Mouse (Mus musculus) liver, embryonic 16.5 days (tissue): ENCODE measurements around the gene Lamtor4. TPM values are rescaled to one million over a fixed set of nuclear protein-coding genes. Genes with fewer than 3 reads are reported as not detected.

Experiments
- ATAC-seq: fragments of 200-750 bp; cut with Nextera tagmentation; 2 replicates; pipeline ENCODE4 v1.8.0; 2017; ENCODE audit warnings: low read depth, mild to moderate bottlenecking, moderate number of reproducible peaks, moderate library complexity
- H3K27ac ChIP-seq: fragments of 300-500 bp; sonication (generic); 2 replicates; pipeline ENCODE4 v1.5.1; 2014; ENCODE audit warnings: mild to moderate bottlenecking, low read length
- H3K27me3 ChIP-seq: fragments of 300-500 bp; sonication (generic); 2 replicates; pipeline ENCODE4 v1.6.1; 2014; ENCODE audit warnings: low read depth, low read length, mixed read lengths; ENCODE audit not compliant: control insufficient read depth, insufficient read depth
- H3K36me3 ChIP-seq: fragments of 300-500 bp; sonication (generic); 2 replicates; pipeline ENCODE4 v1.6.1; 2014; ENCODE audit warnings: mild to moderate bottlenecking; ENCODE audit not compliant: control insufficient read depth, insufficient read depth
- H3K4me1 ChIP-seq: fragments of 300-500 bp; sonication (generic); 2 replicates; pipeline ENCODE4 v1.6.1; 2014; ENCODE audit warnings: low read depth, low read length, mixed read lengths; ENCODE audit not compliant: control insufficient read depth
- H3K4me2 ChIP-seq: fragments of 300-500 bp; sonication (generic); 2 replicates; pipeline ENCODE4 v1.6.1; 2014; ENCODE audit warnings: low read depth, low read length, mixed read lengths
- H3K4me3 ChIP-seq: fragments of 300-500 bp; sonication (generic); 2 replicates; pipeline ENCODE4 v1.5.1; 2014; ENCODE audit warnings: low read depth, mild to moderate bottlenecking, low read length
- H3K9ac ChIP-seq: fragments of 300-500 bp; sonication (generic); 2 replicates; pipeline ENCODE4 v1.6.1; 2014; ENCODE audit warnings: low read depth, low read length
- H3K9me3 ChIP-seq: fragments of 300-500 bp; sonication (generic); replicated peaks from 2 replicates; pipeline ENCODE4 v1.6.1; 2016; ENCODE audit warnings: low read length; ENCODE audit not compliant: control insufficient read depth
- WGBS: fragments of 180-500 bp; shearing (Covaris S2); extraction: QIAGEN DNeasy Blood & Tissue Kit; methylation state at CpG from one replicate; pipeline ENCODE4 v1.1.7; 2014; ENCODE audit not compliant: insufficient replicate concordance; 5-methylcytosine and 5-hydroxymethylcytosine counted together
- polyA plus RNA-seq: library from polyadenylated mRNA; unstranded; fragments of >200 nt; fragmentation: Nextera tagmentation; extraction: Ambion mirVana; gene quantifications from 2 replicates; pipeline ENCODE4 v1.2.1, GENCODE M21; 2015

Gene Lamtor4
- polyA plus RNA-seq, 1 experiment from 2014 or later = 31.7 TPM

DNA sequence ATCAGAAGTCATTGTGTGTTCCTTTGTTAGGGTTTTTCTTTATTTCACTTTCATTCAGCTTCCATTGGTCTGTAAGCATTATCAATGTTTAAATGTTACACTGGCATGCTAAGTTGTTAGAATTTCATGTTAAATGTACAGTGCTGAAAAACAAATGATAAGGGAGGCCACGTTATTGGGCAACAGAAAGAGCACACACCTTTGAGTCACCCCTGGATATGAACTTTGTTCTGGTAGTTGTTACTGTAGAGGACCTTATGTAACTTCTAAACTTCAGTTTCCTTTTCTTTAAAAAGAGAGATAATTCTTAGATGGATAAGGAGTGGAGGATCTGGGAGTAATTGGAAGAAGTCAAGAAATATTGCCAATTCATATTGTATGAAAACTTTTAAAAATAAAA, 36.4 kb downstream of the Lamtor4 start:
- ATAC-seq = no peak
- no peaks in the 10 kb centered on the region for H3K4me1 ChIP-seq
- 34% methylated on average over 1 of the region's 1 CpGs for WGBS
- no peak overlapping the region for H3K4me3 ChIP-seq
- no peak overlapping the region for H3K9ac ChIP-seq
- no peak overlapping the region for H3K27ac ChIP-seq
- no peak overlapping the region for H3K4me2 ChIP-seq
- no peaks in the 10 kb centered on the region for H3K9me3 ChIP-seq
- no peaks in the 10 kb centered on the region for H3K27me3 ChIP-seq
- no peaks in the 10 kb centered on the region for H3K36me3 ChIP-seq

GRCm38 (mm10) chr5:138294158-138294557, 38.9 kb downstream of the Lamtor4 start:
- no peak for ATAC-seq
- H3K4me1 ChIP-seq = no peaks in the 10 kb centered on the region
- no peaks in the 10 kb centered on the region for H3K9me3 ChIP-seq
- H3K4me2 ChIP-seq = no peak overlapping the region
- no peak overlapping the region for H3K9ac ChIP-seq
- H3K27me3 ChIP-seq = no peaks in the 10 kb centered on the region
- no peak overlapping the region for H3K27ac ChIP-seq
- no peaks in the 10 kb centered on the region for H3K36me3 ChIP-seq
- no peak overlapping the region for H3K4me3 ChIP-seq

DNA sequence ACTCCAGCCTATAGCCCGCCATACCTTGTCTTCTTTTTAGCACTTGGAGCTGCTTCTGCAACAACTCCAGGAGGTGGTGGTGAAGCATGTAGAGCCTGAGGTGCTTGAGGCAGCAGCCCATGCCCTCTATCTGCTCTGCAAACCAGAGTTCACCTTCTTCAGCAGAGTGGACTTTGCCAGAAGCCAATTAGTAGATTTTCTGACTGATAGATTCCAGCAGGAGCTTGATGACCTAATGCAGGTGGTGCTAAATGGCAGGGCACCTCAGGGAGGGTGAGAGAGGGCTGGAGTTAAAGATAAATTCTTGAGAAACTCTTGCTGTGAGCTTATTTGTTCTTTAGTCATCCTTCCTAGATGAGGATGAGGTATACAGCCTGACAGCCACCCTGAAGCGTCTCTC, 44.3 kb downstream of the Lamtor4 start:
- Histone ChIP-seq H3K4me2 (no peak overlapping the region), H3K4me3 (no peak overlapping the region), H3K27ac (no peak overlapping the region), H3K27me3 (no peaks in the 10 kb centered on the region), H3K36me3 (no peaks in the 10 kb centered on the region), H3K9ac (no peak overlapping the region), H3K9me3 (no peaks in the 10 kb centered on the region), H3K4me1 (no peaks in the 10 kb centered on the region)
- 60% methylated on average over 2 of the region's 2 CpGs for WGBS
- no peak for ATAC-seq

Other genes with a start within 250 kb of the Lamtor4 start
- gene Smok3a, start 234.2 kb upstream of the Lamtor4 start, polyA plus RNA-seq = not detected in 2 replicates
- gene Smok3b, start 234.1 kb upstream of the Lamtor4 start, polyA plus RNA-seq = not detected in 2 replicates
- gene Smok3c, start 202.3 kb upstream of the Lamtor4 start, polyA plus RNA-seq = not detected in 2 replicates
- 3.9 and 4.4 TPM in 2 replicates for gene Zkscan1, start 170.4 kb upstream of the Lamtor4 start, polyA plus RNA-seq
- gene Zscan21, start 138.6 kb upstream of the Lamtor4 start, polyA plus RNA-seq = 14.6 and 15.1 TPM in 2 replicates
- gene Zfp113, start 99.7 kb upstream of the Lamtor4 start, polyA plus RNA-seq = 5.0 and 5.1 TPM in 2 replicates
- 153 and 154 TPM in 2 replicates for gene Cops6, start 94.4 kb upstream of the Lamtor4 start, polyA plus RNA-seq
- gene Ap4m1, start 83.5 kb upstream of the Lamtor4 start, polyA plus RNA-seq = 5.6 and 5.9 TPM in 2 replicates
- gene Mcm7, start 83.1 kb upstream of the Lamtor4 start, polyA plus RNA-seq = 152 and 162 TPM in 2 replicates
- gene Taf6, start 68.0 kb upstream of the Lamtor4 start, polyA plus RNA-seq = 32.6 and 32.9 TPM in 2 replicates
- 12.0 and 13.6 TPM in 2 replicates for gene Cnpy4, start 68.0 kb upstream of the Lamtor4 start, polyA plus RNA-seq
- 2.2 TPM in 2 replicates for gene Mblac1, start 61.2 kb upstream of the Lamtor4 start, polyA plus RNA-seq
- gene Nxpe5, start 29.6 kb upstream of the Lamtor4 start, polyA plus RNA-seq = 0.09 and 0.18 TPM in 2 replicates
- gene BC037034, start 8.6 kb downstream of the Lamtor4 start, polyA plus RNA-seq = 2.1 and 3.1 TPM in 2 replicates
- 0.22 TPM in 1 of 2 replicates, not detected in the other for gene Gal3st4, start 17.4 kb downstream of the Lamtor4 start, polyA plus RNA-seq
- gene Gm43720, start 24.5 kb downstream of the Lamtor4 start, polyA plus RNA-seq = not detected in 2 replicates
- gene Gpc2, start 24.5 kb downstream of the Lamtor4 start, polyA plus RNA-seq = 0.51 and 0.74 TPM in 2 replicates
- gene Stag3, start 24.8 kb downstream of the Lamtor4 start, polyA plus RNA-seq = 1.2 and 1.5 TPM in 2 replicates
- gene Pvrig, start 86.5 kb downstream of the Lamtor4 start, polyA plus RNA-seq = 0.53 and 0.87 TPM in 2 replicates
- gene Zfp157, start 186.0 kb downstream of the Lamtor4 start, polyA plus RNA-seq = 4.8 and 5.3 TPM in 2 replicates